Mouse (Mus musculus) megakaryocyte, embryonic 14.5 days (primary cell): ENCODE data around the gene Myh13.

Experiments used
- FLI1 ChIP-seq: IDR thresholded peaks from 2 replicates; pipeline ENCODE4 v1.6.1; 2012; ENCODE audit warnings: low read length, inconsistent platforms, mixed read lengths
- GATA1 ChIP-seq: IDR thresholded peaks from 3 replicates; pipeline ENCODE4 v1.6.1; 2012; ENCODE audit warnings: mixed read lengths, low read length, inconsistent platforms, borderline replicate concordance

DNA sequence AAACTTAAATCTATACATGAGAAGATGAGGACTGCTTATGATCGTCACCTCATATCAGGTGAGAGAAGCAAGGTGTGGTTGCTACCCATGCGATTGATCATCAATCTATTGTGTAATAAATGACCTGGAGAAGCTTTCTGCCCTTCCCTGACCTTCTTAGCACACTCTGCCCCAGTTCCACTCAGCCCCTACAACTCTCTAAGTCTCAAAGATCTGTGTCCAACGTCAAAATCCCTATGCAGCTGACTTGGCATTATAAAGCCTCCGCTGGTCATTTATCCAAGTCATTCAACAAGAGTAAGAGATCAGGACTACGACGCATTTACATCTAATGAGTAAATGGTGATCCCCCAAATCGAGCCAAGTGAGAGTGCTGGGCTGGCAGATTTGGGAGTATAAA lies at the start of gene Myh13:
- no peak for TF ChIP-seq GATA1
- no peak for TF ChIP-seq FLI1
